Mouse (Mus musculus): ENCODE data around the gene Rabepk. TPM values are rescaled to one million over a fixed set of nuclear protein-coding genes. Genes with fewer than 3 reads are reported as not detected.
"Not testable (repeated sequence)": the region's sequence is repeated elsewhere in the genome, so short reads cannot be mapped to it uniquely, and the experiment has no call there.

Gene Rabepk
- total and polyA plus RNA-seq, 3 experiments, result 62.1 to 88.4 (median 68.8) TPM

DNA sequence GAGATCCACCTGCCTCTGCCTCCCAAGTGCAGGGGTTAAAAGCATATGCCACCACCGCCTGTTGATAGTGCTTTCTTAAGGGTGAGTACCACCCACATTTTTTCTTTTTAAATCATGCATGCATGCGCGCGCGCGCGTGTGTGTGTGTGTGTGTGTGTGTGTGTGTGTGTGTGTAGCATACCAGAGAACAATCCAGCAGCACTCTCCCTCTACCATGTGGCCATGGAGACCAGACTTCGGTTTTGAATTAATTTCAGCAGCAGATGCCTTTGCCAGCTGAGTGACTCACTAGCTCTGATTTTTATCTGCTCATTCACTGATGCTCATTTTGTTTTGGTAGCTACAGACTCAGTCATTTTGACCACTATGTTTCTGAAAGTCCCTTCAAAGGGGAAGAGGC lies 42.0 kb upstream of the Rabepk start:
- no peaks in the 10 kb centered on the region for H3K27me3 ChIP-seq (replicated peaks)
- no peaks in the 10 kb centered on the region for H3K9me3 ChIP-seq (replicated peaks; ENCODE audit: low read length)
- H3K4me2 ChIP-seq (ENCODE audit: insufficient read depth, low read depth, poor library complexity, severe bottlenecking), result no peak overlapping the region
- TF ChIP-seq USF2 (conservative IDR thresholded peaks at IDR 0.05; ENCODE audit: low read depth, low read length) (no peak), NELFE (IDR thresholded peaks at IDR 0.05; ENCODE audit: low read depth, low read length) (no peak), PAX5 (IDR thresholded peaks at IDR 0.05; ENCODE audit: low read length) (no peak), POLR2AphosphoS2 (IDR thresholded peaks at IDR 0.05; ENCODE audit: low read depth, low read length) (no peak), SIN3A (IDR thresholded peaks at IDR 0.05; ENCODE audit: low read length) (no peak), TBP (conservative IDR thresholded peaks at IDR 0.05; ENCODE audit: low read depth, low read length) (no peak), IRF4 (IDR thresholded peaks at IDR 0.05; ENCODE audit: low read depth, low read length) (no peak), E2F4 (IDR thresholded peaks at IDR 0.05; ENCODE audit: insufficient replicate concordance, low read depth, low read length) (no peak), ETS1 (conservative IDR thresholded peaks at IDR 0.05; ENCODE audit: low read depth, low read length) (no peak), MEF2A (IDR thresholded peaks at IDR 0.05; ENCODE audit: borderline replicate concordance, low read depth, low read length) (no peak), GABPA (IDR thresholded peaks at IDR 0.05; ENCODE audit: insufficient replicate concordance, low read depth, low read length) (no peak), MYC (IDR thresholded peaks at IDR 0.05; ENCODE audit: low read depth, low read length) (no peak), ZC3H11A (IDR thresholded peaks at IDR 0.05; ENCODE audit: low read depth, low read length) (no peak), POLR2A (IDR thresholded peaks at IDR 0.05; ENCODE audit: low read depth, low read length) (no peak), NRF1 (IDR thresholded peaks at IDR 0.05; ENCODE audit: low read depth, low read length) (no peak), JUND (conservative IDR thresholded peaks at IDR 0.05; ENCODE audit: low read depth, low read length) (no peak), ZMIZ1 (IDR thresholded peaks at IDR 0.05; ENCODE audit: low read depth, low read length) (no peak)
- no peak overlapping the region for H3K27ac ChIP-seq (ENCODE audit: insufficient read depth, low read depth)
- in situ Hi-C loops (cut with MboI; ENCODE audit: low pct_ligation_motif_present, low pct_unique_long_range_greater_than_20kb, low sequenced_read_pairs), result no loop called here
- dilution Hi-C loops (cut with MboI; ENCODE audit: extremely low pct_ligation_motif_present, extremely low pct_unique_long_range_greater_than_20kb, low sequenced_read_pairs), result no loop called here
- H3K79me2 ChIP-seq (replicated peaks; ENCODE audit: control insufficient read depth, extremely low read depth, insufficient read depth, poor library complexity, severe bottlenecking), result no peaks in the 10 kb centered on the region
- no peak overlapping the region for H3K4me3 ChIP-seq (replicated peaks in 1 of 3; ENCODE audit: low read depth in 2 of 3, low read length in 2 of 3, poor library complexity in 1 of 3)
- DNase-seq (ENCODE audit: extremely low read depth), result no peak
- no peak overlapping the region for H3K9ac ChIP-seq (ENCODE audit: insufficient read depth, low read depth)
- H3K4me1 ChIP-seq (ENCODE audit: control insufficient read depth in 1 of 2, insufficient read depth in 2 of 2), result no peaks in the 10 kb centered on the region
- no peaks in the 10 kb centered on the region for H3K36me3 ChIP-seq (replicated peaks in 1 of 2; ENCODE audit: control insufficient read depth in 1 of 2, insufficient read depth in 1 of 2, low read length in 1 of 2)

DNA sequence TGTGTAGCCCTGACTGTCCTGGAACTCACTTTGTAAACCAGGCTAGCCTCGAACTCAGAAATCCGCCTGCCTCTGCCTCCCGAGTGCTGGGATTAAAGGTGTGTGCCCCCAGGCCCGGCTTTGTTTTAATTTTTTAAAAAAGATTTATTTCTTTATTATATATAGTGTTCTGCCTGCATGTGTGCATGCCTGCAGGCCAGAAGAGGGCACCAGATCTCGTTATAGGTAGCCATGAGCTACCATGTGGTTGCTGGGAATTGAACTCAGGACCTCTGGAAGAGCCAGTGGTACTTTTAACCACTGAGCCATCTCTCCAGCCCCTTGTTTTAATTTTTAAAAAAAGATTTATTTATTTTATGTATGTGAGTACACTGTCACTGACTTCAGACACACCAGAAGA lies 40.4 kb upstream of the Rabepk start:
- H3K9ac ChIP-seq (ENCODE audit: insufficient read depth, low read depth); H3K4me2 ChIP-seq (ENCODE audit: insufficient read depth, low read depth, poor library complexity, severe bottlenecking); H3K4me3 ChIP-seq (replicated peaks in 1 of 3; ENCODE audit: low read depth in 2 of 3, low read length in 2 of 3, poor library complexity in 1 of 3); H3K9me3 ChIP-seq (replicated peaks; ENCODE audit: low read length); H3K79me2 ChIP-seq (replicated peaks; ENCODE audit: control insufficient read depth, extremely low read depth, insufficient read depth, poor library complexity, severe bottlenecking); H3K27me3 ChIP-seq (replicated peaks); dilution Hi-C loops (cut with MboI; ENCODE audit: extremely low pct_ligation_motif_present, extremely low pct_unique_long_range_greater_than_20kb, low sequenced_read_pairs); H3K36me3 ChIP-seq (replicated peaks in 1 of 2; ENCODE audit: control insufficient read depth in 1 of 2, insufficient read depth in 1 of 2, low read length in 1 of 2); DNase-seq (ENCODE audit: extremely low read depth); H3K27ac ChIP-seq (ENCODE audit: insufficient read depth, low read depth); in situ Hi-C loops (cut with MboI; ENCODE audit: low pct_ligation_motif_present, low pct_unique_long_range_greater_than_20kb, low sequenced_read_pairs); H3K4me1 ChIP-seq (ENCODE audit: control insufficient read depth in 1 of 2, insufficient read depth in 2 of 2): not testable (repeated sequence)
- peak in 1 of 2 experiments; percentile 47; a peak in 2 of 4 replicates for TF ChIP-seq CTCF (conservative IDR thresholded peaks at IDR 0.05 in 1 of 2, IDR thresholded peaks at IDR 0.05 in 1 of 2; ENCODE audit: low read depth in 2 of 2, low read length in 2 of 2)
- TF ChIP-seq RAD21 (IDR thresholded peaks at IDR 0.05; ENCODE audit: low read depth, low read length), result peak; percentile 28
- peak; percentile 23; the same call in 1 of the 2 replicates for TF ChIP-seq SMC3 (IDR thresholded peaks at IDR 0.05; ENCODE audit: low read depth, low read length)
- TF ChIP-seq MYC (IDR thresholded peaks at IDR 0.05; ENCODE audit: low read depth, low read length), result peak; percentile 59; the same call in 1 of the 2 replicates

Measured in CH12.LX (cell line).